Mouse (Mus musculus) adrenal gland, adult 2 months (tissue): ENCODE measurements around the gene Epb41l1. TPM values are rescaled to one million over a fixed set of nuclear protein-coding genes. Genes with fewer than 3 reads are reported as not detected.

Experiments
- DNase-seq: peaks from one replicate; pipeline ENCODE4 v3.0.0; 2021
- polyA plus RNA-seq: library from polyadenylated mRNA; depleted of rRNA; stranded (reverse); fragments of >200 nt; gene quantifications from 2 replicates; pipeline ENCODE4 v1.2.3, GENCODE M21; 2012
- total RNA-seq, 2 experiments: library from RNA; stranded (reverse); gene quantifications; 2 replicates each; pipeline ENCODE4 v1.2.3; 2021

The Epb41l1 gene
- total and polyA plus RNA-seq, 3 experiments: 52.0 to 93.4 (median 81.4) TPM

DNA sequence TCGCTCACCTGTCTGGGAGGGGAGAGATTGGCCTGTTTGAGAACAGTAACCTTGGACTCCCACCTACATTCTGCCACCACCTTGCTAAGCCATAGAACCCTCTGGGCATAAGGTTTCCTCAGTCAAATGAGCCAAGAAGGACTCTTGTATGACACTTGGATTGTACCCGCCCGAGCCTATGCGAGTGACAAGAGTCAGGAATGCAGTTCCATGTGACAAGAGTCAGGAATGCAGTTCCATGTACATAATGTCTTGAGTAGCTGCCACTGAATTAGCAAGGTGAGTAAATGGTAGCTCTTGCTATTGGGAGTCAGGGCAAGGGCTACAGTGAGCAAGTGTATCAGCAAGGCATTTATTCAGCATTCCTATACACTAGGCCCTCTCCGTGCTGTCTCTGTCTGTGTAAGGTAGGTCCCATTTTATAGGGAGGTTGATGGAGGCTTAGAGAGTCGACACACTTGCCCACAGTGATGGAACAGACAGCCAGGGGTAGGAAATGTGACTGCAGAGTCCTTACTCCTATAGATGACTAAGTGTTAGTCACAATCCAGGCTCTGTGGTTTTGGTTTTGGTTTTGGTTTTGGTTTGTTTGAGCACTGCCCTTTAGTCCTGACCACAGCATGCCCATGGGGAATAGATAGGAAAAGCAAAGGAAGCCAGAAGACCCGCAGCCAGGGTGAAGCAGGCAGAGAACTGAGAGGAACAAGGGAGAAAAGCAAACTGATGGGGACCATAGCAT lies 118.3 kb downstream of the Epb41l1 start:
- DNase-seq: no peak

DNA sequence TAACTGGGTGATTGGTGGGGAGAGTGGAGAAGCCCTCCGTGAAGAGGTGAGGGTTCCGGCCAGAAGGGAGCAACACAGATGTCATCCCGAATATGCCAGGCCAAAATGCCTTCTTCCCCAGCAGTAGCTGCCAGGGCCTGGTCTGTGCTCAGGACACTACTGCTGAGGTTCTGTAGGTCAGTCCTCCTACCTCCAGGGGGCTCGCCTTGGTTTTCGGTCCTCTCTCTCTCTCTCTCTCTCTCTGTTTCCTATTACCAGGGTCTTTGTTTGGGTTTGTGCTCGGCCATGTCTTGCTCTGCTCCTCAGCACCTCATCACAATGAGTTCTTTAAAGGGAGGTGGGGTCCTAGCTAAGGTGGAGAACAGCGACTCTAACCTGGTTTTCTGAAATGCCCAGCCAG lies 120.3 kb downstream of the Epb41l1 start:
- no peak for DNase-seq

- DNase-seq: no peak
Measured at GRCm38 (mm10) chr2:156542410-156542809, 121.7 kb downstream of the Epb41l1 start.

DNA sequence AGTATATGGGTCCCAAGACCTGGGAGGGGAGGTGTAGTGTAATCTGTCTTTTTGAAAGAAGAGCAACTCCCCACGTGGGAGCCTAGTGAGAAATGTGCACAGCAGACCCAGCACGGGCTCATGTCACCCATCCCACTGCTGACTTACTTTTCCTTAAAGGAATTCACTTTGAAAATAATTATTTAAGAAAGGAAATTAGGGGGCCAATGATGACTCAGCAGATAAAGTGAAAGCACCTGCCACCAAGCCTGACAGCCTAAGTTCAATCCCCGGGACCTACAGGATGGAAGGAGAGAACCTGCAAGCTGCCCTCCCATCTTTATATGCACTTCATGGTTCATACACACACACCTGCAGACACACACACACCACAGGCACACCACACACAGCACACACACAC lies 123.1 kb downstream of the Epb41l1 start:
- DNase-seq: no peak

- DNase-seq: peak; percentile 88
Measured at GRCm38 (mm10) chr2:156547123-156547891, 126.6 kb downstream of the Epb41l1 start, which contains the start of gene Aar2. Gene Aar2 (plus strand): TSS chr2:156547584.

DNA sequence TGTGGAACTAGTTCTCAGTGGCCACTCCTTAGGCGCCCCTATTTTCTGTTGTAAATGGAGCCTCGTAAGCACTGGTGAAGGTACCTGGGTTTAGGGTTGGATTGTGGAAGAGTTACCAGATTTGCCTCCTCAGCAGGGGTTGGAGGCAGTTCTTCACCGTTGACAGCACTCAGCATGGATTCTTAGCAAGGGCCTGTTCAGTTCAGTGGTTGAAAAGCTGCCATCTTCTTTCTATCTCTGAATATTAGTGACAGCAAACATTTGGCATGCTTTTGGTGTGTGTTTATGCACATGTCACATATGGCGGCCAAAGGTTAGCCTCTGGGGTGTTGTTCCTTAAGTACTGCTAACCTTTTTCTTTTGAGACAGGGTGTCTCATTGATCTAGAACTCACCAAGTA lies 131.7 kb downstream of the Epb41l1 start:
- no peak for DNase-seq

- DNase-seq: no peak
Measured at GRCm38 (mm10) chr2:156561808-156562207, 141.1 kb downstream of the Epb41l1 start.

GRCm38 (mm10) chr2:156563557-156563956 lies 142.8 kb downstream of the Epb41l1 start:
- DNase-seq: no peak

GRCm38 (mm10) chr2:156566512-156566911 lies 145.8 kb downstream of the Epb41l1 start:
- peak; percentile 60 for DNase-seq

DNA sequence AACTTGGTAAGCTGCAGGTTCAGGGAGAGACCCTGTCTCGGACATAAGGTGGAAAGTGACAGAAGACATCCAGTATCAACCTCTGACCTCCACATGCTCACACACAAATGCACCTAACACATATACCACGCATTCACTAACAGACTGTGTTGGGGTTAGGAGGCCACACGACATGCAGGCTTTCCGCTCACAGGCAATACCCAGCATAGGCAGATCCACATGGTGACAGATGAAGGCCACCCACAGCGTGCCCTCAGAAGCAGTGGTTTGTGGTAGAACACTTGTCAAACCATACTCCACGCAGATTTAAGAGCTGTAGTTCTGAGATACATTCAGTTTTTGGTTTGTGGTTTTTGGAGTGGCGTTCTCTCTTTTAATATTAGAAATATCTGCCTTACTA lies 147.9 kb downstream of the Epb41l1 start:
- DNase-seq: peak; percentile 51

DNA sequence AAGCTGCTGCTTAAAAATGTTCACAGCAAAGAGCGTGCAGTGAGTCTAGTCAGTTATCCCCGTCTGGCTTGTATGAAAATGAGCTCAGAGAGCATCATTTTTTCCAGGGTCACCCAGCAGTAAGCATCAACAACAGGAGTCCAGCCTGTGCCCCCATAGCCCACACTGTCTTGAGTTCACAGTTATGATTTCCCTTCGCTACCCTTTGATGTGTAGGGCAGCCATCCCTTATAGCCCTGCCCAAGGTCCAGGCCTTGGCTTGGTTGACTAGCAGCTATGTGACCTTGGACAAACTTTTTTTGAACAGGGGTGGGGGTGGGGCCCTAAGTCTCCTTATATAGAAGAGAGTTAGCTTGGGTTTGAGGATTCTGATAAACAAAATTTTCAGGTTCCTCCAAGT lies 148.6 kb downstream of the Epb41l1 start:
- peak; percentile 76 for DNase-seq

DNA sequence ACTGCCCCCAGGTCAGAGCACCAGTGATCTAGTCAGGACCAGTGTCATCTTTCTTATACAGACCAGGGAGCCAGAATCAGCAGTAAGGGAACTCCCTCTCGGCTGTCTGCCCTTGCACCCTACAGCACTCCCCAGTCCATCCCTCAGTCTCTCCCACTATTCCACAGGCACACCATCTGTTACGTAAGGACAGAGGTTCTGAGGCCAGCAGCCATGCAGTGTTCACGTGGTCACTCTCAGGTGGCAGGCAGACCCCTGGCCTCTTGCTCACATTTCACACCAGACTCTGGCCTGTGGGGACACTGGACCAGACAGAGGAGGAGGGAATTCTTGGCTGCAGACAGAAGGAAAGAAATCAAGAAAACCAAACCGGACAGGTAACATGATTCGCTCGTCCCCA lies 150.8 kb downstream of the Epb41l1 start:
- no peak for DNase-seq

- DNase-seq: no peak
Measured at GRCm38 (mm10) chr2:156576850-156577587, 156.3 kb downstream of the Epb41l1 start.

GRCm38 (mm10) chr2:156580507-156580906 lies 159.8 kb downstream of the Epb41l1 start:
- peak; percentile 56 for DNase-seq

DNA sequence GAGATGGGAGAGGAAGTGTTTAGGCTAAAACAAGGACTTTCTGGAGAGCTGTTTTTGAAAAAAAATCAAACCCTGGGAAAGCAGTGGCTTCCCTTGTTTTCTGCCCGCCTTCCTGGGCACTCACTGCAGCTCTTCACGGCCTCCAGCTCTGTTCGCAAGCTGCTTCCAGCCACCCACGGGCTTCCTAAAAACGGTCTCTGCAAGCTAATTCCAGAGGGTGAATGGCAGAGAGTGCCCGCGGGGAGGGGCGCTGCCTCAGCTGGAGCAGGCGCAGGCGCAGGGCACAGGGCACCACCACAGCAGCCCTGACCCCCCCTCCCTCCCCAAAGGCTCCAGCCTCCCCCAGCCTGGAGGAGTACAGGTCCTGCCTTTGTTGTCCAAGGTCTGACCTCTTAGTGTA lies 160.5 kb downstream of the Epb41l1 start:
- peak; percentile 47 for DNase-seq

- no peak for DNase-seq
Measured at GRCm38 (mm10) chr2:156582887-156583286, 162.2 kb downstream of the Epb41l1 start.

DNA sequence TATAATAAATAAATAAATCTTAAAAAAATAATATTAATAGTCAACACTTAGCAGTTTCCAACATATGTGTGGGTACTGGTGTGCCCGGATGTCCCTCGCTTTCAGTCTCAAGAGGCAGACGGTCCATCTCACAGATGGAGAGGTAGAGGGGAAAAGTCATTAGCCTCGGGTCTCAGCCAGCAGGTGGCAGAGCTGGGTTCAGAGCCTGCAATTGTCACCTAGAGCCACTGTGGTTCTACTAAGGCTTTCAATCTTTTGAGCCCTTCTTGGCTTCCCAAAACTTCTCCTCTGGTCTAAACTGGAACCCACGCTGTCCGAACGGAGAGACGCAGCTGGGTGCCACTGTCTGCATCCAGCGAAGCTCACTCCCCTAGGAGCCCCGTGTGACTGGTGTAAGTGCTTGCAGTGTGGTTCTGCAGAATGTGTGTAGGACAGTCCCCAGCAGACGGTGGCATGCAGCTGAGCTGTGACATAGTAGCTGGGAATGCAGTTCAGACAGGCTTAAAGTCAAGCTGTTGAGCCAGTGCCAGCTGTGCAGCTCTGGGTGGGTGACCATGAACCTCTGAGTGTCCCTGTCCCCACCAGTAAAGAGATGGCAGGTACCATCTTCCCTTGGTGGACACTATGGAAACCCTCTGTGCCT lies 163.6 kb downstream of the Epb41l1 start:
- peak; percentile 53 for DNase-seq

- DNase-seq: no peak
Measured at GRCm38 (mm10) chr2:156584797-156585471, 164.2 kb downstream of the Epb41l1 start.

- no peak for DNase-seq
Measured at GRCm38 (mm10) chr2:156589481-156589880, 168.8 kb downstream of the Epb41l1 start.
